Mouse (Mus musculus) hindbrain, postnatal 0 days (tissue): ENCODE measurements around the gene Gm20388. TPM values are rescaled to one million over a fixed set of nuclear protein-coding genes. Genes with fewer than 3 reads are reported as not detected.

ENCODE experiments used
- ATAC-seq: fragments of 200-750 bp; cut with Nextera tagmentation; 2 replicates; pipeline ENCODE4 v1.8.0; 2017; ENCODE audit warnings: mild to moderate bottlenecking, moderate TSS enrichment, moderate library complexity
- DNase-seq: peaks from one replicate; pipeline ENCODE4 v3.0.0-alpha.2; 2015; ENCODE audit warnings: low spot score
- H3K27ac ChIP-seq: fragments of 300-500 bp; sonication (generic); 2 replicates; pipeline ENCODE4 v1.5.1; 2014; ENCODE audit warnings: mild to moderate bottlenecking
- H3K27me3 ChIP-seq: fragments of 300-500 bp; sonication (generic); 2 replicates; pipeline ENCODE4 v1.6.1; 2014; ENCODE audit warnings: low read length, mixed read lengths; ENCODE audit not compliant: insufficient read depth
- H3K36me3 ChIP-seq: fragments of 300-500 bp; sonication (generic); 2 replicates; pipeline ENCODE4 v1.6.1; 2014; ENCODE audit warnings: low read length, mixed read lengths; ENCODE audit not compliant: insufficient read depth
- H3K4me1 ChIP-seq: fragments of 300-500 bp; sonication (generic); 2 replicates; pipeline ENCODE4 v1.6.1; 2014; ENCODE audit warnings: antibody characterized with exemption, low read length, mixed read lengths; ENCODE audit not compliant: insufficient read depth
- H3K4me2 ChIP-seq: fragments of 300-500 bp; sonication (generic); 2 replicates; pipeline ENCODE4 v1.6.1; 2014; ENCODE audit warnings: low read depth, mild to moderate bottlenecking, low read length, moderate library complexity, mixed read lengths
- H3K4me3 ChIP-seq: fragments of 300-500 bp; sonication (generic); 2 replicates; pipeline ENCODE4 v1.5.1; 2014; ENCODE audit warnings: low read length
- H3K9ac ChIP-seq: fragments of 300-500 bp; sonication (generic); replicated peaks from 2 replicates; pipeline ENCODE4 v1.6.1; 2014; ENCODE audit warnings: mild to moderate bottlenecking, low read length, moderate library complexity, mixed read lengths
- H3K9me3 ChIP-seq: fragments of 300-500 bp; sonication (generic); 2 replicates; pipeline ENCODE4 v1.6.1; 2016; ENCODE audit warnings: low read length, mixed read lengths
- CTCF ChIP-seq: IDR thresholded peaks from 2 replicates; pipeline ENCODE4 v1.5.1; 2016; ENCODE audit warnings: antibody characterized with exemption, control low read depth, low read depth
- WGBS: fragments of 180-500 bp; shearing (Covaris S2); extraction: QIAGEN DNeasy Blood & Tissue Kit; methylation state at CpG from one replicate; pipeline ENCODE4 v1.1.7; 2014; 5-methylcytosine and 5-hydroxymethylcytosine counted together
- polyA plus RNA-seq: library from polyadenylated mRNA; unstranded; fragments of >200 nt; fragmentation: Nextera tagmentation; extraction: Ambion mirVana; gene quantifications from 2 replicates; pipeline ENCODE4 v1.2.1, GENCODE M21; 2015
- total RNA-seq: library from RNA; depleted of rRNA; stranded (reverse); fragments of >200 nt; gene quantifications from 2 replicates; pipeline ENCODE4 v1.2.3, GENCODE M21; 2014

The Gm20388 gene
- total and polyA plus RNA-seq, 2 experiments from 2014 or later, result 71.3 TPM; not detected in 1

DNA sequence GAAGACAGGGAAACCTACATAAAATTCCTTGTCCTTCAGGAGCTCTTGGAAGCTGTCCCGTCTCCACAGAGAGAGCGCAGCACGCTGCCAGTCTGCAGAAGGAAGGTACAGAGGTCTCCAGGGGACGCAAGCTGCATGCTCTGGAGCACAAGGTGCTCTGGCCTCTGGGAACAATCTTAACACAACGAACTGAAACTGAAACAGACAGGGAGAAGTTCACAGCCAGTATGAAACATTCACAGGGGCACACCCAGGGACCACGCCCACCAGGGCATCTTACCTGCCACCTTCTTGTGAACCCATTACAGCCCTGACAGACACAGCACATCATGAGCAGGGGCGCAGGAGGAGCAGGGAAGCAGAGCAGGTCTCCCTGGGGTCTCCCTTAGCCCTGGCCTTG, 3373.3 kb downstream of the Gm20388 start:
- no peaks in the 10 kb centered on the region for H3K27me3 ChIP-seq
- no peaks in the 10 kb centered on the region for H3K4me1 ChIP-seq
- ATAC-seq (no peak), DNase-seq (no peak)
- H3K36me3 ChIP-seq, result no peaks in the 10 kb centered on the region
- no peak for TF ChIP-seq CTCF
- H3K4me3 ChIP-seq, result no peak overlapping the region
- 91% methylated on average over 7 of the region's 7 CpGs for WGBS
- no peaks in the 10 kb centered on the region for H3K9me3 ChIP-seq
- no peak overlapping the region for H3K27ac ChIP-seq
- H3K9ac ChIP-seq, result no peak overlapping the region
- H3K4me2 ChIP-seq, result no peak overlapping the region

DNA sequence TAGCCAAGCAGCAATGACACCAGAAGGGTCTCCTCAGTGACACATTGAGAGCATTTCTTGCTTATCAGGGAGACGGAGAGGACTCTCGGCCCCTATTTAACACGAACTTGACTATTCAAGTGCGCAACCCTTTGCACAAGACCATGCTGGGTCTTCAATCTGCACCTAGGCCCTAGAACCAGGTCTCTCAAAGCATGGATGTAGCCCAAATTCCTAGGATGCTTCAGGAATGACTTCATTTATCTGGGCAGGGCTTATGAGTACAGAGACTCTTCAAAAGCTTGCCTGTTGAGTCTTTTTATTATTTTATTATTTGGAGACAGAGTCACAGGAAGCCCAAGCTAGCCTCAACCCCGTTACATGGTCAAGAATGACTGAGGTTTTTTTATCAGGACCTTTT, 3373.9 kb downstream of the Gm20388 start:
- Histone ChIP-seq H3K4me1 (no peaks in the 10 kb centered on the region), H3K9ac (no peak overlapping the region), H3K27ac (no peak overlapping the region), H3K27me3 (no peaks in the 10 kb centered on the region), H3K4me2 (no peak overlapping the region), H3K9me3 (no peaks in the 10 kb centered on the region), H3K4me3 (no peak overlapping the region), H3K36me3 (no peaks in the 10 kb centered on the region)
- 90% methylated on average over 5 of the region's 5 CpGs for WGBS
- TF ChIP-seq CTCF, result no peak
- DNase-seq, result no peak
- no peak for ATAC-seq

GRCm38 (mm10) chr8:123287362-123287761, 3376.7 kb downstream of the Gm20388 start:
- no peak for TF ChIP-seq CTCF
- WGBS, result 96% methylated on average over 17 of the region's 17 CpGs
- Histone ChIP-seq H3K9ac (no peak overlapping the region), H3K9me3 (no peaks in the 10 kb centered on the region), H3K36me3 (no peaks in the 10 kb centered on the region), H3K4me3 (no peak overlapping the region), H3K4me1 (no peaks in the 10 kb centered on the region), H3K27me3 (no peaks in the 10 kb centered on the region), H3K4me2 (no peak overlapping the region), H3K27ac (no peak overlapping the region)
- DNase-seq (no peak), ATAC-seq (no peak)

DNA sequence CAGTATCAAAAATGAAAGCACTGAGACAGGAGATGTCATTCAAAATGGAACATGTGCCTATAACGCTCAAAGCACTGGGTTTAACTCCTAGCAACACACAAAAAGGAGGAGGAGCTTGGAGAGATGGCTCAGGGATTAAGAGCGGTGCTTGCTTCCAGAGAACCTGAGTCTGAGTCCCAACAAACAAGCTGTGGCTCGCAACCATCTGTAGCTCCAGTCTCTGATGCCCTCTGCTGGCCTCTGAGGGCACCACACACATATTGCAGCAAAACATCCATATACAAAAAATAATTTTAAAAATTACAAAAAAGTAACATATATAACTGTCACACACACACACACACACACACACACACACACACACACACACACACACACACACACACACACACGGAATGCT, 3379.5 kb downstream of the Gm20388 start:
- ATAC-seq (no peak), DNase-seq (peak; percentile 57)
- no peaks in the 10 kb centered on the region for H3K36me3 ChIP-seq
- H3K4me2 ChIP-seq, result no peak overlapping the region
- H3K9me3 ChIP-seq, result no peaks in the 10 kb centered on the region
- H3K9ac ChIP-seq, result no peak overlapping the region
- no peaks in the 10 kb centered on the region for H3K4me1 ChIP-seq
- no peak overlapping the region for H3K27ac ChIP-seq
- WGBS, result 78% methylated on average over 4 of the region's 4 CpGs
- peak; percentile 70 for TF ChIP-seq CTCF
- no peaks in the 10 kb centered on the region for H3K27me3 ChIP-seq
- H3K4me3 ChIP-seq, result no peak overlapping the region

- Histone ChIP-seq H3K4me3 (no peak overlapping the region), H3K27me3 (no peaks in the 10 kb centered on the region), H3K4me1 (no peaks in the 10 kb centered on the region), H3K4me2 (no peak overlapping the region), H3K27ac (no peak overlapping the region), H3K9ac (no peak overlapping the region), H3K36me3 (no peaks in the 10 kb centered on the region), H3K9me3 (no peaks in the 10 kb centered on the region)
- WGBS, result 96% methylated on average over 8 of the region's 8 CpGs
- no peak for TF ChIP-seq CTCF
- no peak for ATAC-seq
- DNase-seq, result no peak
These were observed 3380.0 kb downstream of the Gm20388 start for GRCm38 (mm10) chr8:123290679-123291078.

DNA sequence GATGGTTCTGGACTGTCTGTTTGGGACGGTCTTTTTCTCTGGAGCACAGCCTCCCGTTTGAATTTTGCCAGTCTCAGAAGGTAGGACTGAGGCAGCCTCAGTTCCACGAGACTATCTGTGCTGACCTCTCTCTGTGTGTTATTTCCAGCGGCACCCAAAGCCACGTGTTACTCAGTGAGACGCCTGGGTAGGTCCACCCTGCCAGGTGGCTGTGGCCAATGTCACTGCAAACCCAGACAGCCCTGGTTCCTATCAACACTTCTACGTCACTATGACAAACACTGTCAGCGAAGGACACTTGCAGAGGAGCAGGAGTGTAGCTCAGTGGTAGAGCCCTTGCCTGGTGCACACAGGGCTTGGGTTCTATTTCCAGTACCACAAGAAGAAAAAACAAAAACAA, 3381.1 kb downstream of the Gm20388 start:
- H3K4me3 ChIP-seq, result no peak overlapping the region
- ATAC-seq, result no peak

GRCm38 (mm10) chr8:123292281-123292680, 3381.6 kb downstream of the Gm20388 start:
- ATAC-seq (no peak), DNase-seq (no peak)
- H3K9ac ChIP-seq, result no peak overlapping the region
- H3K4me2 ChIP-seq, result no peak overlapping the region
- H3K4me3 ChIP-seq, result no peak overlapping the region
- WGBS, result 87% methylated on average over 3 of the region's 3 CpGs
- H3K9me3 ChIP-seq, result no peaks in the 10 kb centered on the region
- H3K27me3 ChIP-seq, result no peaks in the 10 kb centered on the region
- no peaks in the 10 kb centered on the region for H3K4me1 ChIP-seq
- TF ChIP-seq CTCF, result no peak
- no peak overlapping the region for H3K27ac ChIP-seq
- H3K36me3 ChIP-seq, result no peaks in the 10 kb centered on the region

More for the DNA sequence above, 3381.1 kb downstream of the Gm20388 start:
- no peak for TF ChIP-seq CTCF
- no peak overlapping the region for H3K27ac ChIP-seq
- 87% methylated on average over 8 of the region's 8 CpGs for WGBS
- no peaks in the 10 kb centered on the region for H3K9me3 ChIP-seq
- H3K4me1 ChIP-seq, result no peaks in the 10 kb centered on the region
- DNase-seq, result no peak
- no peak overlapping the region for H3K9ac ChIP-seq
- no peak overlapping the region for H3K4me2 ChIP-seq
- no peaks in the 10 kb centered on the region for H3K27me3 ChIP-seq
- H3K36me3 ChIP-seq, result no peaks in the 10 kb centered on the region
